Mouse (Mus musculus): Measurements from ENCODE around the gene Taf4. TPM values are rescaled to one million over a fixed set of nuclear protein-coding genes. Genes with fewer than 3 reads are reported as not detected.

The Taf4 gene
- total and polyA plus RNA-seq, 3 experiments: 6.3 to 21.8 TPM; not detected in 1

- Histone ChIP-seq H3K27me3 (ENCODE audit: control insufficient read depth in 1 of 2, insufficient read depth in 2 of 2, low read length in 2 of 2) (no peaks in the 10 kb centered on the region), H3K27ac (ENCODE audit: control insufficient read depth, low read depth, low read length) (no peak overlapping the region), H3K4me3 (ENCODE audit: control insufficient read depth in 1 of 2, insufficient read depth in 1 of 2, low read depth in 2 of 2, low read length in 2 of 2) (no peak overlapping the region), H3K79me2 (ENCODE audit: control insufficient read depth, insufficient read depth, low read length, poor library complexity) (peaks cover 96% of the 10 kb centered on the region), H3K9ac (ENCODE audit: control insufficient read depth, low read depth, low read length, poor library complexity, severe bottlenecking) (no peak overlapping the region), H3K36me3 (ENCODE audit: control insufficient read depth in 1 of 2, insufficient read depth in 2 of 2, low read length in 2 of 2) (peaks cover 0 to 11% of the 10 kb centered on the region in 2 experiments; a peak in 2 of 4 replicates), H3K4me1 (ENCODE audit: control insufficient read depth in 1 of 2, insufficient read depth in 2 of 2, low read length in 2 of 2) (peaks cover 6 to 36% of the 10 kb centered on the region in 2 experiments), H3K9me3 (replicated peaks; ENCODE audit: insufficient read depth, low read length) (no peaks in the 10 kb centered on the region)
- TF ChIP-seq POLR2AphosphoS2 (IDR thresholded peaks at IDR 0.05; ENCODE audit: low read length): no peak
- TF ChIP-seq ELF1 (IDR thresholded peaks at IDR 0.05; ENCODE audit: low read depth, low read length): no peak
- TF ChIP-seq ZC3H11A (IDR thresholded peaks at IDR 0.05; ENCODE audit: low read depth, low read length): no peak
- TF ChIP-seq KAT2A (conservative IDR thresholded peaks at IDR 0.05; ENCODE audit: low read depth, low read length): no peak
- DNase-seq (ENCODE audit: low read depth, low spot score): no peak
Measured at GRCm38 (mm10) chr2:179967633-179968032, 8.8 kb downstream of the Taf4 start.

- TF ChIP-seq USF1 (IDR thresholded peaks at IDR 0.05; ENCODE audit: low read depth, low read length): no peak
- no peak for TF ChIP-seq KAT2A (conservative IDR thresholded peaks at IDR 0.05; ENCODE audit: low read depth, low read length)
- no peak for TF ChIP-seq UBTF (IDR thresholded peaks at IDR 0.05; ENCODE audit: borderline replicate concordance, insufficient read depth, low read depth, low read length)
- no peak for TF ChIP-seq POLR2AphosphoS2 (IDR thresholded peaks at IDR 0.05; ENCODE audit: low read length)
- no peak for TF ChIP-seq BHLHE40 (IDR thresholded peaks at IDR 0.05; ENCODE audit: borderline replicate concordance, low read depth, low read length)
- no peak for TF ChIP-seq MYC (IDR thresholded peaks at IDR 0.05; ENCODE audit: low read depth, low read length)
- no peak for TF ChIP-seq MAX (IDR thresholded peaks at IDR 0.05; ENCODE audit: low read length)
- no peak for TF ChIP-seq GABPA (IDR thresholded peaks at IDR 0.05; ENCODE audit: low read depth, low read length)
- TF ChIP-seq SIN3A (IDR thresholded peaks at IDR 0.05; ENCODE audit: low read length): no peak
- no peak for TF ChIP-seq E2F4 (IDR thresholded peaks at IDR 0.05; ENCODE audit: borderline replicate concordance, low read depth, low read length)
- TF ChIP-seq CHD2 (IDR thresholded peaks at IDR 0.05; ENCODE audit: low read length): no peak
- no peak for TF ChIP-seq MYB (IDR thresholded peaks at IDR 0.05; ENCODE audit: low read depth, low read length)
- no peak for TF ChIP-seq MAFK (IDR thresholded peaks at IDR 0.05; ENCODE audit: borderline replicate concordance, low read depth, low read length)
- TF ChIP-seq USF2 (IDR thresholded peaks at IDR 0.05; ENCODE audit: borderline replicate concordance in 1 of 2, insufficient read depth in 1 of 2, low read depth in 1 of 2, low read length in 2 of 2): no peak
- Histone ChIP-seq H3K79me2 (ENCODE audit: control insufficient read depth, insufficient read depth, low read length, poor library complexity) (peaks cover 80% of the 10 kb centered on the region), H3K9me3 (replicated peaks; ENCODE audit: insufficient read depth, low read length) (no peaks in the 10 kb centered on the region), H3K4me3 (ENCODE audit: control insufficient read depth in 1 of 2, insufficient read depth in 1 of 2, low read depth in 2 of 2, low read length in 2 of 2) (no peak overlapping the region), H3K27me3 (ENCODE audit: control insufficient read depth in 1 of 2, insufficient read depth in 2 of 2, low read length in 2 of 2) (no peaks in the 10 kb centered on the region), H3K4me1 (ENCODE audit: control insufficient read depth in 1 of 2, insufficient read depth in 2 of 2, low read length in 2 of 2) (peaks cover 6 to 17% of the 10 kb centered on the region in 2 experiments), H3K27ac (ENCODE audit: control insufficient read depth, low read depth, low read length) (no peak overlapping the region), H3K9ac (ENCODE audit: control insufficient read depth, low read depth, low read length, poor library complexity, severe bottlenecking) (no peak overlapping the region), H3K36me3 (ENCODE audit: control insufficient read depth in 1 of 2, insufficient read depth in 2 of 2, low read length in 2 of 2) (peaks cover 0 to 11% of the 10 kb centered on the region in 2 experiments; a peak in 2 of 4 replicates)
- DNase-seq (ENCODE audit: low read depth, low spot score): no peak
Measured at GRCm38 (mm10) chr2:179961420-179961819, 15.0 kb downstream of the Taf4 start.
